12 mouse cellular contexts compared by ENCODE assay signal in genomic region chrX:142804596-142804995, GRCm38 (mm10).
A peak's percentile ranks its signal among the peaks of the same experiment; 100 is the strongest.
DNase-seq lines count a peak whose midpoint lies in the region; ATAC-seq and TF ChIP-seq lines count a peak whose summit lies in the region.
"Had no signal": no experiment of that assay in that cellular context is flagged by ENCODE, and none has a peak within 500 bp of the region (broad histone marks: within the 10 kb centered on the region; RNA-seq: fewer than 3 reads in every experiment).

No protein-coding gene starts in this region.

- H3K4me2 ChIP-seq in neural tube, embryonic 14.5 days (ENCODE audit: low read depth, low read length): no peak overlapping the region
- H3K4me2 ChIP-seq in intestine, postnatal 0 days (replicated peaks; ENCODE audit: low read depth): no peak overlapping the region
- H3K4me2 ChIP-seq: heart, embryonic 15.5 days; liver, embryonic 15.5 days; midbrain, embryonic 15.5 days; stomach, embryonic 15.5 days had no signal

- H3K27ac ChIP-seq in neural tube, embryonic 14.5 days (ENCODE audit: low read depth, low read length): no peak overlapping the region
- H3K27ac ChIP-seq in intestine, postnatal 0 days (ENCODE audit: low read depth, low read length): no peak overlapping the region
- H3K27ac ChIP-seq: heart, embryonic 15.5 days; liver, embryonic 15.5 days; midbrain, embryonic 15.5 days; stomach, embryonic 15.5 days had no signal

- H3K36me3 ChIP-seq in neural tube, embryonic 14.5 days (ENCODE audit: control insufficient read depth, insufficient read depth, low read length): no peaks in the 10 kb centered on the region
- H3K36me3 ChIP-seq in intestine, postnatal 0 days (ENCODE audit: control insufficient read depth, insufficient read depth): no peaks in the 10 kb centered on the region
- H3K36me3 ChIP-seq: heart, embryonic 15.5 days; midbrain, embryonic 15.5 days; stomach, embryonic 15.5 days had no signal

- WGBS in neural tube, embryonic 14.5 days: 78% methylated on average over 3 of the region's 3 CpGs
- WGBS in intestine, postnatal 0 days: 90% methylated on average over 3 of the region's 3 CpGs

- no peak overlapping the region for H3K9ac ChIP-seq in neural tube, embryonic 14.5 days (replicated peaks; ENCODE audit: low read depth, low read length)
- no peak overlapping the region for H3K9ac ChIP-seq in intestine, postnatal 0 days (ENCODE audit: low read depth, low read length)
- H3K9ac ChIP-seq: heart, embryonic 15.5 days; liver, embryonic 15.5 days; midbrain, embryonic 15.5 days; stomach, embryonic 15.5 days had no signal

- intact Hi-C loops in heart, postnatal 25 days (cut with DNase I): no loop called here

- no peaks in the 10 kb centered on the region for H3K4me1 ChIP-seq in neural tube, embryonic 14.5 days (ENCODE audit: control insufficient read depth, insufficient read depth, low read length)
- H3K4me1 ChIP-seq in intestine, postnatal 0 days (replicated peaks; ENCODE audit: control insufficient read depth, insufficient read depth, low read length): no peaks in the 10 kb centered on the region
- H3K4me1 ChIP-seq: liver, embryonic 15.5 days; midbrain, embryonic 15.5 days; stomach, embryonic 15.5 days had no signal

- no peak overlapping the region for H3K4me3 ChIP-seq in neural tube, embryonic 14.5 days (ENCODE audit: low read depth, low read length)
- no peak overlapping the region for H3K4me3 ChIP-seq in intestine, postnatal 0 days (ENCODE audit: low read depth, low read length)
- H3K4me3 ChIP-seq: heart, embryonic 15.5 days; liver, embryonic 15.5 days; midbrain, embryonic 15.5 days; stomach, embryonic 15.5 days had no signal

- ATAC-seq in neural tube, embryonic 14.5 days (ENCODE audit: low read depth): peak; percentile 65
- ATAC-seq in granulocyte monocyte progenitor cell, adult 5-6 weeks (replicated peaks; ENCODE audit: poor library complexity, severe bottlenecking): no peak
- ATAC-seq in intestine, postnatal 0 days: no peak
- ATAC-seq: midbrain, embryonic 15.5 days had no signal

- no peaks in the 10 kb centered on the region for H3K9me3 ChIP-seq in neural tube, embryonic 14.5 days (ENCODE audit: control insufficient read depth, low read length)
- H3K9me3 ChIP-seq in intestine, postnatal 0 days (ENCODE audit: control insufficient read depth): no peaks in the 10 kb centered on the region
- H3K9me3 ChIP-seq: heart, embryonic 15.5 days; liver, embryonic 15.5 days; midbrain, embryonic 15.5 days; stomach, embryonic 15.5 days had no signal

- DNase-seq in heart, adult 11 months: peak; percentile 78
- DNase-seq in heart, postnatal 25 days (ENCODE audit: low spot score): no peak
- no peak for DNase-seq in neural tube, embryonic 10.5 days (ENCODE audit: extremely low spot score, low spot score)
- DNase-seq in cerebellum, postnatal 10 days: peak; percentile 82 to 85
- no peak for DNase-seq in embryo, embryonic 11 days

- no peak for TF ChIP-seq CTCF in intestine, postnatal 0 days (IDR thresholded peaks at IDR 0.05; ENCODE audit: low read depth)

- H3K27me3 ChIP-seq in neural tube, embryonic 14.5 days (ENCODE audit: control insufficient read depth, insufficient read depth, low read length): no peaks in the 10 kb centered on the region
- no peaks in the 10 kb centered on the region for H3K27me3 ChIP-seq in intestine, postnatal 0 days (replicated peaks; ENCODE audit: control insufficient read depth, insufficient read depth, low read length)
- H3K27me3 ChIP-seq: heart, embryonic 15.5 days; liver, embryonic 15.5 days; midbrain, embryonic 15.5 days; stomach, embryonic 15.5 days had no signal

Comparison
In these comparisons a context has a peak if more than half of its experiments do, and no peak if none do; other contexts are left out.
1. DNase-seq: peak in heart, adult 11 months (single experiment) and cerebellum, postnatal 10 days (2 of 2); none in heart, postnatal 25 days (single experiment), neural tube, embryonic 10.5 days (single experiment) and embryo, embryonic 11 days (single experiment).